In the genomic region with DNA sequence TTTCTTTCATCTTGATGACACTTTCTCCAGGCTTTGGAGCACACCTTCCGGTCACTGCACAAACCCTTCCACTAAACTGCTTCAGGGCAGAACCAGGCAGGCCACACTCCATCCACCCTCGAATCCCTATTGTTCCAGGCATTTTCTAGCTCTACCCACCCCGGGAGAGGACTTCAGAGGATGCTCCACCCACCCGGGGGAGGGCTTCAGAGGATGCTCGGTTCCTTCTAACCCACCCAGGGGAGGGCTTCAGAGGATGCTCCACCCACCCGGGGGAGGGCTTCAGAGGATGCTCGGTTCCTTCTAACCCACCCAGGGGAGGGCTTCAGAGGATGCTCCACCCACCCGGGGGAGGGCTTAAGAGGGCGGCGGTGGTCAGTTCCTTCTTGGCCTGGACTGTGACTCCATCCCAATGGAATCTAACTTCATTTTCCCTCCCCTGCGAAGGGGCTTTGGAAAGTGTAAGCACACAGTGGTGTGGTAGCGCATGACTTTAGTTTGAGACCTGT, we compare ENCODE assay signal across 7 mouse cellular contexts. TPM values are rescaled to one million over a fixed set of nuclear protein-coding genes. Genes with fewer than 3 reads are reported as not detected.
DNase-seq lines count a peak whose midpoint lies in the region; ATAC-seq and TF ChIP-seq lines count a peak whose summit lies in the region.
"Not testable (repeated sequence)": the region's sequence is repeated elsewhere in the genome, so short reads cannot be mapped to it uniquely, and the experiment has no call there.

No protein-coding gene starts in this region.

- not testable (repeated sequence) for TF ChIP-seq CTCF in forebrain, postnatal 0 days (IDR thresholded peaks at IDR 0.05; ENCODE audit: low read depth); heart, postnatal 0 days (IDR thresholded peaks at IDR 0.05; ENCODE audit: low read depth); intestine, postnatal 0 days (IDR thresholded peaks at IDR 0.05; ENCODE audit: low read depth)

- WGBS in forebrain, postnatal 0 days, result 12% methylated on average over 12 of the region's 12 CpGs
- WGBS in heart, postnatal 0 days, result 17% methylated on average over 12 of the region's 12 CpGs
- 20% methylated on average over 12 of the region's 12 CpGs for WGBS in intestine, postnatal 0 days
- WGBS in limb, embryonic 15.5 days, result 23% methylated on average over 12 of the region's 12 CpGs
- WGBS in neural tube, embryonic 15.5 days, result 13% methylated on average over 12 of the region's 12 CpGs

- ATAC-seq in forebrain, postnatal 0 days, result peak; percentile 88
- ATAC-seq in heart, postnatal 0 days (ENCODE audit: insufficient read depth, low read depth), result peak; percentile 85
- ATAC-seq in intestine, postnatal 0 days, result 0 out of 2 replicates have a peak, but pooled peaks have one; percentile 28
- 0 out of 2 replicates have a peak, but pooled peaks have one; percentile 60 for ATAC-seq in limb, embryonic 15.5 days (ENCODE audit: insufficient number of reproducible peaks, low FRiP score, low TSS enrichment, low read depth)
- ATAC-seq in neural tube, embryonic 15.5 days (ENCODE audit: low FRiP score), result peak; percentile 67; the same call in 1 of the 2 replicates

- not testable (repeated sequence) for H3K36me3 ChIP-seq in forebrain, postnatal 0 days (ENCODE audit: insufficient read depth); heart, postnatal 0 days (replicated peaks; ENCODE audit: control insufficient read depth, insufficient read depth, low read length)
- H3K36me3 ChIP-seq in intestine, postnatal 0 days (ENCODE audit: control insufficient read depth, insufficient read depth), result 0 out of 2 replicates have a peak, but pooled peaks cover 11% of the 10 kb centered on the region
- peaks cover 14% of the 10 kb centered on the region; the same call in 1 of the 2 replicates for H3K36me3 ChIP-seq in limb, embryonic 15.5 days
- peaks cover 11% of the 10 kb centered on the region for H3K36me3 ChIP-seq in neural tube, embryonic 15.5 days

- H3K9ac ChIP-seq in forebrain, postnatal 0 days; heart, postnatal 0 days (replicated peaks; ENCODE audit: low read depth, low read length); intestine, postnatal 0 days (ENCODE audit: low read depth, low read length); limb, embryonic 15.5 days; neural tube, embryonic 15.5 days (replicated peaks): not testable (repeated sequence)

- peak; percentile 70 for DNase-seq in embryo, embryonic 10.5 days (ENCODE audit: low spot score)
- DNase-seq in forebrain, postnatal 0 days, result peak; percentile 23
- not testable (repeated sequence) for DNase-seq in heart, postnatal 0 days (ENCODE audit: low spot score)
- DNase-seq in lung, postnatal 4 days, result peak; percentile 61 to 70

- not testable (repeated sequence) for H3K27ac ChIP-seq in forebrain, postnatal 0 days (ENCODE audit: low read depth, low read length); heart, postnatal 0 days (ENCODE audit: low read depth); intestine, postnatal 0 days (ENCODE audit: low read depth, low read length); limb, embryonic 15.5 days; neural tube, embryonic 15.5 days (replicated peaks)

- not testable (repeated sequence) for H3K9me3 ChIP-seq in forebrain, postnatal 0 days (ENCODE audit: low read length); heart, postnatal 0 days (replicated peaks; ENCODE audit: control insufficient read depth, low read length); intestine, postnatal 0 days (ENCODE audit: control insufficient read depth); limb, embryonic 15.5 days; neural tube, embryonic 15.5 days (replicated peaks)

- not testable (repeated sequence) for H3K4me2 ChIP-seq in forebrain, postnatal 0 days (ENCODE audit: low read depth); heart, postnatal 0 days (ENCODE audit: low read depth, low read length); intestine, postnatal 0 days (replicated peaks; ENCODE audit: low read depth); limb, embryonic 15.5 days
- H3K4me2 ChIP-seq in neural tube, embryonic 15.5 days, result 0 out of 2 replicates have a peak overlapping the region, but pooled peaks have one; percentile 13

- not testable (repeated sequence) for H3K4me1 ChIP-seq in forebrain, postnatal 0 days (ENCODE audit: insufficient read depth); heart, postnatal 0 days (ENCODE audit: control insufficient read depth, insufficient read depth); intestine, postnatal 0 days (replicated peaks; ENCODE audit: control insufficient read depth, insufficient read depth, low read length); limb, embryonic 15.5 days; neural tube, embryonic 15.5 days

- TF ChIP-seq EP300 in heart, postnatal 0 days (IDR thresholded peaks at IDR 0.05; ENCODE audit: low read depth), result not testable (repeated sequence)

- not testable (repeated sequence) for H3K27me3 ChIP-seq in forebrain, postnatal 0 days (ENCODE audit: insufficient read depth, low read length); heart, postnatal 0 days (ENCODE audit: control insufficient read depth, insufficient read depth, low read length); intestine, postnatal 0 days (replicated peaks; ENCODE audit: control insufficient read depth, insufficient read depth, low read length); limb, embryonic 15.5 days; neural tube, embryonic 15.5 days (replicated peaks)

- not testable (repeated sequence) for H3K4me3 ChIP-seq in forebrain, postnatal 0 days (ENCODE audit: low read depth, low read length); heart, postnatal 0 days (ENCODE audit: low read depth, low read length); intestine, postnatal 0 days (ENCODE audit: low read depth, low read length); limb, embryonic 15.5 days; neural tube, embryonic 15.5 days (replicated peaks)

RNA-seq across cellular contexts. Expression of a gene that starts 23.6 kb away (rescaled TPM):
- 202 and 208 TPM in 2 replicates for total RNA-seq in forebrain, postnatal 0 days (2014; rRNA removed)
- 228 and 234 TPM in 2 replicates for polyA plus RNA-seq in forebrain, postnatal 0 days (2015; fragmentation: Nextera tagmentation; extraction: Ambion mirVana)
- total RNA-seq in heart, postnatal 0 days (2014; rRNA removed; ENCODE audit: low replicate concordance), result 47.7 and 53.5 TPM in 2 replicates
- 55.1 and 63.5 TPM in 2 replicates for polyA plus RNA-seq in heart, postnatal 0 days (2015; fragmentation: Nextera tagmentation; extraction: Ambion mirVana)
- 33.4 and 35.4 TPM in 2 replicates for polyA plus RNA-seq in intestine, postnatal 0 days (2015; fragmentation: Nextera tagmentation; extraction: Ambion mirVana)
- polyA plus RNA-seq in limb, embryonic 15.5 days (2015; fragmentation: Nextera tagmentation; extraction: Ambion mirVana), result 71.0 and 71.2 TPM in 2 replicates
- polyA plus RNA-seq in neural tube, embryonic 15.5 days (2015; fragmentation: Nextera tagmentation; extraction: Ambion mirVana), result 147 and 171 TPM in 2 replicates

RNA-seq across cellular contexts. Expression of a gene that starts 36.2 kb away (rescaled TPM):
- total RNA-seq in forebrain, postnatal 0 days (2014; rRNA removed), result 106 and 134 TPM in 2 replicates
- 121 and 184 TPM in 2 replicates for polyA plus RNA-seq in forebrain, postnatal 0 days (2015; fragmentation: Nextera tagmentation; extraction: Ambion mirVana)
- total RNA-seq in heart, postnatal 0 days (2014; rRNA removed; ENCODE audit: low replicate concordance), result 18.5 and 25.2 TPM in 2 replicates
- 24.9 and 25.1 TPM in 2 replicates for polyA plus RNA-seq in heart, postnatal 0 days (2015; fragmentation: Nextera tagmentation; extraction: Ambion mirVana)
- 41.0 and 41.4 TPM in 2 replicates for polyA plus RNA-seq in intestine, postnatal 0 days (2015; fragmentation: Nextera tagmentation; extraction: Ambion mirVana)
- polyA plus RNA-seq in limb, embryonic 15.5 days (2015; fragmentation: Nextera tagmentation; extraction: Ambion mirVana), result 47.8 and 49.7 TPM in 2 replicates
- polyA plus RNA-seq in neural tube, embryonic 15.5 days (2015; fragmentation: Nextera tagmentation; extraction: Ambion mirVana), result 231 and 244 TPM in 2 replicates

Comparison
In these comparisons a context has a peak if more than half of its experiments do, and no peak if none do; other contexts are left out.
1. ATAC-seq: peak in every context shown above with its lines; median percentile 88 in forebrain, postnatal 0 days; 85 in heart, postnatal 0 days; 67 in neural tube, embryonic 15.5 days; 60 in limb, embryonic 15.5 days; 28 in intestine, postnatal 0 days.